28 mouse cellular contexts compared by ENCODE assay signal in the genomic region with DNA sequence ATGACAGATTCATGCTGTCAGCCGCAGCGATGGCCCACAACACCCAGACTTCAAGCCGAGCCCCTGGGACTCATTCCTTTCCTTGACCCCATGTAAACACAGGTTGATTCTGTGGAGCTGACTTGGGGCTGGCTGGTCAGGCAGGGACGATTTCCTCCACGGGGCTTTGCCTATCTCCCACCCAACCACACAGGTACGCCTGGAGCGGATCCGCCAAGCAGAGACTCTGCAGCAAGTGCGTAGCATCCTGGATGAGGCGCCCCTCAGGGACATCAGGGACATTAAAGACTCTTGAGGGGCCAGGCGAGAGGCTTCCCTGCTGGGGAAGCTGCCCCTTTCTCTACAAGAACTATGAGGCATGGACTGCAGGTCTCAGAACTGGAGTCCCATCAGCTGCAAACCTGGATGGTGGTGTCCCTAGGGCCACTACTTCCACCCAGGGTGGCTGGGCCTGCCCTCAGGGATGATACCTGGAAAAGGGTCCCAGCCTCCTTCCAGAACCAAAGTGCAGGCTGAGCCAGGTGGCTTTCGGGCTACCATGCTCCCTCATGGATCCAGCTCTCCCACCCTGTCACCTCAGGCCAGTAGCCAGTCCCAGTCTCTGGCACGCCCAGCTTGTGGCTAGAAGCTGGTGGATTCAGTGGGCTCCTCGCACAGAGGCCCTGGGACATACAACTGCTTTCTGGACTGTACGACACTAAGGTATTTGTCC. TPM values are rescaled to one million over a fixed set of nuclear protein-coding genes. Genes with fewer than 3 reads are reported as not detected.
A peak's percentile ranks its signal among the peaks of the same experiment; 100 is the strongest.
DNase-seq lines count a peak whose midpoint lies in the region; ATAC-seq and TF ChIP-seq lines count a peak whose summit lies in the region.
"Had no signal": no experiment of that assay in that cellular context is flagged by ENCODE, and none has a peak within 500 bp of the region (broad histone marks: within the 10 kb centered on the region; RNA-seq: fewer than 3 reads in every experiment).

No protein-coding gene starts in this region.

- no peak overlapping the region for H3K4me3 ChIP-seq in limb, embryonic 13.5 days
- no peak overlapping the region for H3K4me3 ChIP-seq in limb, embryonic 10.5 days
- H3K4me3 ChIP-seq in myocyte = no peak overlapping the region
- H3K4me3 ChIP-seq: forebrain, embryonic 10.5 days; forebrain, embryonic 13.5 days; heart, embryonic 13.5 days had no signal

- DNase-seq in gastrocnemius, postnatal 10 days = peak; percentile 16
- DNase-seq in gastrocnemius, postnatal 25 days = no peak
- DNase-seq in limb, embryonic 10.5 days (ENCODE audit: low spot score) = no peak
- no peak for DNase-seq in spleen, adult 18-20 months
- DNase-seq: adrenal gland, postnatal 10 days; adrenal gland, postnatal 36 days; B cell, adult 2 months; cerebellum, adult 18-20 months; cerebellum, adult 9-10 months; cerebellum, postnatal 14 days; heart, adult 18-20 months; heart, postnatal 14 days; heart, postnatal 4 days had no signal

- H3ac ChIP-seq in myocyte (ENCODE audit: control insufficient read depth, insufficient read length) = no peak overlapping the region

- WGBS in limb, embryonic 13.5 days = 95% methylated on average over 15 of the region's 15 CpGs
- 95% methylated on average over 15 of the region's 15 CpGs for WGBS in limb, embryonic 10.5 days

- H3K4me1 ChIP-seq in limb, embryonic 13.5 days = no peaks in the 10 kb centered on the region
- no peaks in the 10 kb centered on the region for H3K4me1 ChIP-seq in limb, embryonic 10.5 days
- H3K4me1 ChIP-seq: forebrain, embryonic 10.5 days; forebrain, embryonic 13.5 days; heart, embryonic 13.5 days had no signal

- no peaks in the 10 kb centered on the region for H3K27me3 ChIP-seq in limb, embryonic 13.5 days
- H3K27me3 ChIP-seq in limb, embryonic 10.5 days (ENCODE audit: low read depth, poor library complexity, severe bottlenecking) = no peaks in the 10 kb centered on the region
- no peaks in the 10 kb centered on the region for H3K27me3 ChIP-seq in myocyte (ENCODE audit: control insufficient read depth, insufficient read depth, insufficient read length)
- H3K27me3 ChIP-seq: CH12.LX; forebrain, embryonic 13.5 days; heart, embryonic 13.5 days; Patski had no signal

- H3K4me2 ChIP-seq in limb, embryonic 13.5 days (replicated peaks) = no peak overlapping the region
- no peak overlapping the region for H3K4me2 ChIP-seq in myocyte (ENCODE audit: low read depth)
- H3K4me2 ChIP-seq: forebrain, embryonic 13.5 days; heart, embryonic 13.5 days; hindbrain, embryonic 14.5 days had no signal

- H3K79me2 ChIP-seq in myocyte (ENCODE audit: control insufficient read depth, insufficient read depth) = no peaks in the 10 kb centered on the region

- H3K9ac ChIP-seq in limb, embryonic 13.5 days = 0 out of 2 replicates have a peak overlapping the region, but pooled peaks have one; percentile 13
- H3K9ac ChIP-seq: forebrain, embryonic 13.5 days; heart, embryonic 13.5 days; hindbrain, embryonic 14.5 days had no signal

- no peak overlapping the region for H3K27ac ChIP-seq in limb, embryonic 13.5 days
- H3K27ac ChIP-seq in limb, embryonic 10.5 days = no peak overlapping the region
- H3K27ac ChIP-seq: forebrain, embryonic 10.5 days; forebrain, embryonic 13.5 days; heart, embryonic 13.5 days; hindbrain, embryonic 14.5 days had no signal

- H3K9me3 ChIP-seq in limb, embryonic 13.5 days = no peaks in the 10 kb centered on the region
- H3K9me3 ChIP-seq in limb, embryonic 10.5 days (replicated peaks) = no peaks in the 10 kb centered on the region
- H3K9me3 ChIP-seq: forebrain, embryonic 10.5 days; forebrain, embryonic 13.5 days; G1E; heart, embryonic 13.5 days had no signal

- no peak for ATAC-seq in limb, embryonic 13.5 days (ENCODE audit: low FRiP score, low read depth)
- ATAC-seq: forebrain, embryonic 13.5 days; forebrain, embryonic 16.5 days; intestine, postnatal 0 days; Patski had no signal

- H3K36me3 ChIP-seq in limb, embryonic 13.5 days = peaks cover 70% of the 10 kb centered on the region
- H3K36me3 ChIP-seq in limb, embryonic 10.5 days = peaks cover 76% of the 10 kb centered on the region
- H3K36me3 ChIP-seq in myocyte (ENCODE audit: control insufficient read depth, insufficient read depth) = peaks cover 28% of the 10 kb centered on the region

- no peak for TF ChIP-seq POLR2A in myocyte (IDR thresholded peaks at IDR 0.05; ENCODE audit: insufficient read length, low read depth)

TF ChIP-seq in myocyte, 11 proteins besides CTCF, POLR2A, EP300 and RAD21:
- TF ChIP-seq POLR2AphosphoS2 (IDR thresholded peaks at IDR 0.05; ENCODE audit: insufficient read length, low read depth) = peak; percentile 61
- no peak for TF ChIP-seq CEBPB (IDR thresholded peaks at IDR 0.05; ENCODE audit: insufficient read depth, poor library complexity, severe bottlenecking)

RNA-seq across cellular contexts. Expression of a gene that starts 16.7 kb away (rescaled TPM):
- 10 to 100 TPM; 11.4 to 15.2 TPM for total RNA-seq in gastrocnemius, postnatal 10 days (2021)
- 10 to 100 TPM; 11.2 to 14.6 TPM for total RNA-seq in gastrocnemius, postnatal 25 days (2021)
- polyA plus RNA-seq in limb, embryonic 13.5 days (2015; fragmentation: Nextera tagmentation; extraction: Ambion mirVana) = 36.6 and 37.0 TPM in 2 replicates
- polyA plus RNA-seq in limb, embryonic 10.5 days (2016; fragmentation: Nextera tagmentation; extraction: Ambion mirVana) = 30.3 and 36.9 TPM in 2 replicates
- polyA plus RNA-seq in myocyte (2012; fragmentation: generic; extraction: Trizol) = 36.7 TPM

RNA-seq across cellular contexts. Expression of a gene that starts 17.6 kb away (rescaled TPM):
- total RNA-seq in gastrocnemius, postnatal 10 days (2021) = over 10,000 TPM; 11,325 to 12,607 TPM
- over 10,000 TPM; 22,501 to 25,220 TPM for total RNA-seq in gastrocnemius, postnatal 25 days (2021)
- 90.2 and 93.8 TPM in 2 replicates for polyA plus RNA-seq in limb, embryonic 13.5 days (2015; fragmentation: Nextera tagmentation; extraction: Ambion mirVana)
- polyA plus RNA-seq in limb, embryonic 10.5 days (2016; fragmentation: Nextera tagmentation; extraction: Ambion mirVana) = 0.59 and 5.3 TPM in 2 replicates
- polyA plus RNA-seq in myocyte (2012; fragmentation: generic; extraction: Trizol) = 1,699 TPM
- total RNA-seq: G1E had no signal

RNA-seq across cellular contexts. Expression of a gene that starts 30.0 kb away (rescaled TPM):
- total RNA-seq in gastrocnemius, postnatal 10 days (2021) = 10 to 100 TPM; 52.0 to 53.7 TPM
- total RNA-seq in gastrocnemius, postnatal 25 days (2021) = 10 to 100 TPM; 41.5 to 43.9 TPM
- 56.6 and 61.4 TPM in 2 replicates for polyA plus RNA-seq in limb, embryonic 13.5 days (2015; fragmentation: Nextera tagmentation; extraction: Ambion mirVana)
- 55.1 and 62.5 TPM in 2 replicates for polyA plus RNA-seq in limb, embryonic 10.5 days (2016; fragmentation: Nextera tagmentation; extraction: Ambion mirVana)
- 58.8 TPM for polyA plus RNA-seq in myocyte (2012; fragmentation: generic; extraction: Trizol)

RNA-seq across cellular contexts. Expression of a gene that starts 30.6 kb away (rescaled TPM):
- under 1 TPM; 0.35 to 0.72 TPM for total RNA-seq in gastrocnemius, postnatal 10 days (2021)
- total RNA-seq in gastrocnemius, postnatal 25 days (2021) = under 1 TPM in 1 of 2 experiments, not detected in 1; 0.48 TPM
- polyA plus RNA-seq in limb, embryonic 13.5 days (2015; fragmentation: Nextera tagmentation; extraction: Ambion mirVana) = not detected in 2 replicates
- polyA plus RNA-seq in limb, embryonic 10.5 days (2016; fragmentation: Nextera tagmentation; extraction: Ambion mirVana) = not detected in 2 replicates
- 0.01 TPM for polyA plus RNA-seq in myocyte (2012; fragmentation: generic; extraction: Trizol)
- total RNA-seq: G1E; gastrocnemius, adult 8-10 months had no signal
- polyA plus RNA-seq: embryonic facial prominence, embryonic 11.5 days; forebrain, embryonic 13.5 days; forebrain, embryonic 16.5 days; G1E; heart, embryonic 13.5 days; hindbrain, embryonic 11.5 days; hindbrain, embryonic 14.5 days; intestine, embryonic 14.5 days; Patski had no signal

RNA-seq across cellular contexts. Expression of a gene that starts 41.9 kb away (rescaled TPM):
- total RNA-seq in gastrocnemius, postnatal 10 days (2021) = 100 to 1,000 TPM in 1 of 2 experiments, 10 to 100 TPM in 1; 99.0 to 114 TPM
- total RNA-seq in gastrocnemius, postnatal 25 days (2021) = 100 to 1,000 TPM; 131 to 139 TPM
- 135 and 137 TPM in 2 replicates for polyA plus RNA-seq in limb, embryonic 13.5 days (2015; fragmentation: Nextera tagmentation; extraction: Ambion mirVana)
- 182 and 207 TPM in 2 replicates for polyA plus RNA-seq in limb, embryonic 10.5 days (2016; fragmentation: Nextera tagmentation; extraction: Ambion mirVana)
- polyA plus RNA-seq in myocyte (2012; fragmentation: generic; extraction: Trizol) = 167 TPM

Comparison
In these comparisons a context has a peak if more than half of its experiments do, and no peak if none do; other contexts are left out.
1. RNA of a gene that starts 17.6 kb away (polyA plus RNA-seq): 1,699 TPM in myocyte (single experiment); 90.2 to 93.8 TPM in limb, embryonic 13.5 days and 0.59 to 5.3 TPM in limb, embryonic 10.5 days; every median in the first group is over 10 times any median in the second.